Mouse (Mus musculus) heart, adult 2 months (tissue): Measurements from ENCODE around the gene Hmga1b. TPM values are rescaled to one million over a fixed set of nuclear protein-coding genes. Genes with fewer than 3 reads are reported as not detected.
"Not testable (repeated sequence)": the region's sequence is repeated elsewhere in the genome, so short reads cannot be mapped to it uniquely, and the experiment has no call there.

Experiments
- DNase-seq, 2 experiments: peaks; one replicate each; pipeline ENCODE4 v3.0.0; 2021
- H3K27ac ChIP-seq: fragments of 200-600 bp; 2 replicates; pipeline ENCODE4 v1.8.1; 2022
- H3K27me3 ChIP-seq: fragments of 200-500 bp; 2 replicates; pipeline ENCODE4 v1.6.1; 2012; ENCODE audit warnings: mild to moderate bottlenecking, low read length, inconsistent platforms, mixed read lengths; ENCODE audit not compliant: control insufficient read depth, insufficient read depth
- H3K36me3 ChIP-seq: fragments of 200-500 bp; 2 replicates; pipeline ENCODE4 v1.6.1; 2012; ENCODE audit warnings: low read length, inconsistent platforms; ENCODE audit not compliant: control insufficient read depth, insufficient read depth
- H3K4me1 ChIP-seq: fragments of 200-500 bp; 2 replicates; pipeline ENCODE4 v1.6.1; 2011; ENCODE audit warnings: low read length; ENCODE audit not compliant: control insufficient read depth, insufficient read depth
- H3K4me3 ChIP-seq: fragments of 200-600 bp; 2 replicates; pipeline ENCODE4 v1.8.1; 2022
- H3K79me2 ChIP-seq: fragments of 200-500 bp; replicated peaks from 2 replicates; pipeline ENCODE4 v1.6.1; 2012; ENCODE audit warnings: mild to moderate bottlenecking, inconsistent platforms, low read length, moderate library complexity, mixed read lengths; ENCODE audit not compliant: control insufficient read depth, insufficient read depth
- H3K9ac ChIP-seq: fragments of 200-500 bp; 2 replicates; pipeline ENCODE4 v1.6.1; 2012; ENCODE audit warnings: low read depth, mild to moderate bottlenecking, control low read depth, inconsistent platforms, low read length, mixed read lengths
- CTCF ChIP-seq: fragments of 200-600 bp; IDR thresholded peaks from 2 replicates; pipeline ENCODE4 v1.8.1; 2022; ENCODE audit warnings: antibody characterized with exemption, mild to moderate bottlenecking, moderate library complexity
- EP300 ChIP-seq: fragments of 200-500 bp; IDR thresholded peaks from 2 replicates; pipeline ENCODE4 v1.6.1; 2011; ENCODE audit warnings: low read depth, low read length, control low read depth; ENCODE audit not compliant: insufficient read depth
- POLR2A ChIP-seq: fragments of 200-500 bp; IDR thresholded peaks from 2 replicates; pipeline ENCODE4 v1.6.1; 2011; ENCODE audit warnings: mild to moderate bottlenecking, low read depth, low read length, control low read depth; ENCODE audit not compliant: insufficient read depth
- WGBS: fragments of 180-500 bp; shearing (Covaris S2); methylation state at CpG from one replicate; pipeline ENCODE4 v1.1.7; 2018; 5-methylcytosine and 5-hydroxymethylcytosine counted together
- intact Hi-C: fragments of 180-260 bp; cut with DNase I; formaldehyde crosslinking; loops from one replicate; pipeline ENCODE4 v1.15.1; 2025
- polyA plus RNA-seq: library from polyadenylated mRNA; depleted of rRNA; stranded (reverse); fragments of >200 nt; gene quantifications from 2 replicates; pipeline ENCODE4 v1.2.3, GENCODE M21; 2012
- total RNA-seq, 2 experiments: library from RNA; stranded (reverse); gene quantifications; 2 replicates each; pipeline ENCODE4 v1.2.3; 2021

Gene Hmga1b
- total and polyA plus RNA-seq, 3 experiments: 0.57 to 31.4 (median 24.5) TPM

DNA sequence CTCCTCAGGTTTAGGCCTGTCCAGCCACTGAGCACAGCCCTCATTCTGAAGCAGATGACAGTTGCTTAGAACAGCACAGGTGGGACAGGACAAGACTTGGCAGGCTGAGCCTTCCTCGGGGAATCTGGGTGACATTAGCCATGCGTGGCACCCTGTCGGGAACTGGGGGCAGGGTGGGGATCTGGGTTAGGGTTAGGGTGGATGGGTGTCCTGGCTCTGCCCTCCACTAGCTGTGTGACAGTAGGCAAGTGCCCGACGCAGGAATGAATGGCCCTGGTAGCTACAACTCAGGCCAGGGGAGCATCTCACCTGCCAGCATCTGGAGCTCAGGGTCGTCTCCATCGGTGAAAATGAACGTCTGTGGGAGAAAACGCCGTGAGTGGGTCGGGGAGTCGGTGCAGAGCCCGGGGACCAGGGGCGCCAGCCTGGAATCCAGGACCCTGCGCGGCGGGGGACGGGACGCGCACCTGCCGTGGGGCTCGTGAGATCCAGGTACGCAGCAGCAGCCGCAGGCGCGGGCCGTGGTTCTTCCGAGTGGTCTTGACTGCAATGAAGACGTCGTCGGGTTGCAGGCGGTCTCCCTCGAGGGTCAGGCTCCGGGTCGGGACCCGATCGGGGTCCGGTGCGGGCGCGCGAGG is 21.0 kb downstream of the Hmga1b start:
- intact Hi-C loops: no loop called here
- TF ChIP-seq CTCF (no peak), EP300 (no peak), POLR2A (no peak)
- Histone ChIP-seq H3K27ac (peak overlapping the region; percentile 88), H3K4me3 (peak overlapping the region; percentile 77), H3K36me3 (no peaks in the 10 kb centered on the region), H3K79me2 (peaks cover 2% of the 10 kb centered on the region; the same call in 1 of the 2 replicates), H3K27me3 (no peaks in the 10 kb centered on the region), H3K9ac (peak overlapping the region; percentile 99), H3K4me1 (peaks cover 7% of the 10 kb centered on the region)
- no peak for DNase-seq
- WGBS: 2% methylated on average over 42 of the region's 42 CpGs

DNA sequence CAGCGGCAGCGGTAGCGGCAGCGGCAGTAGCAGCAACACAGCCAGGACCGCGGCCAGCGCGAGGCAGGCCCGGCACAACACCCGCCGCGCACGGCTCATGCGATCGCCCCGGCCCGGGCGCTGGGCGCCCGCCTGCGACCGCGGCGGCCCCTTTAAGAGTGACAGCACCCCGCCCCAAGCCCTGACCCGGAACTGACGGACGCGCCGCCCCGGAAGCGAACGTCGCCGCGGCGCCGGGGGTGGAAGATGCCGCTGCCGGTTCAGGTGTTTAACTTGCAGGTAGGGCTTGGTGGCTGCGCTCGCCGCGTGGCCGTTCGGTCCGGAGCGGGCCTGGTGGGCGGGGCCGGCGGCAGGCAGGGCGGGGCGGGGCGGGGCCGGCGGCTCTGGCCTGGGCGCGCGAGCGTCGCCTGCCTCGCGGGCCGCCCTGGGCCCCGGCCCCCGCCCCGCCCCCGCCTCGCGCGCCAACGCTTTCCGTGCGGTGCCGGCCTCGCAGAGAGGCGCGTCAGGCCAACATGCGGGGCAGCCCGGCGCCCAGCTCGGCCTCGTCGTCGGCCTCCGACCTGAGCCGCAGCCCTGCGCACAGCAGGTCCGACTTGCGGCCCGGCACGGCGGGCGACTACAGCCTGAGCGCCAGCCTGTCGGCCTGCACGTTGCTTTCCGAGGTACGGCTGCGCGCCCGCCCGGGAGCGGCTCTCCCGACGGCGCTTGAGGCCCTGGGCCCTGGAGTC is 21.6 kb downstream of the Hmga1b start, which contains the start of the genes Rfng and Gps1:
Gene Rfng, minus strand, starts transcription at position 144 of the 728 bp plus-strand sequence.
Gene Gps1, plus strand, starts transcription at position 209 of the 728 bp plus-strand sequence.
- TF ChIP-seq EP300: no peak
- TF ChIP-seq POLR2A: no peak
- TF ChIP-seq CTCF: no peak
- Histone ChIP-seq H3K36me3 (no peaks in the 10 kb centered on the region), H3K9ac (peak within 1 kb of the TSS; percentile 99), H3K4me3 (peak within 1 kb of the TSS; percentile 77), H3K27ac (peak within 1 kb of the TSS; percentile 88), H3K79me2 (peaks cover 2% of the 10 kb centered on the region; the same call in 1 of the 2 replicates), H3K27me3 (no peaks in the 10 kb centered on the region), H3K4me1 (peaks cover 7% of the 10 kb centered on the region)
- intact Hi-C loops: no loop called here
- under 1% methylated on average over 86 of the region's 107 CpGs for WGBS
- DNase-seq: peak; percentile 90 to 92

DNA sequence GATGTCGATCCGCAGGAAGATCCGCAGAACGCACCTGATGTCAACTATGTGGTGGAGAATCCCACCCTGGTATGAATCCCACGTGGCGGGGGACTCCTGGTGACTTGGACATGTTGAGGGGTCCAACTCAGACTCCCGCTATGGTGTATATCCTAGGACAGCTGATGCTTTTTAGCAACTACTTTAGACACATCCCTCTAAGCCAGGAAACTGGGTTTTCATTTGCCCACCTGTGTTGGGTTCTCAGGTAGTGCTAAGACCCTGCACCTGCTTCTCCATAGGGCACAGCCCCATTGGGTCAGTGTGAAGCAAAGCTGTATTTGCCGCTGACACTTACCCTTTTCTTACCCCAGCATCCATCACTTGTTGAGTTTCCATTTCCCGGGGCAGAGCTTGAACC is 22.6 kb downstream of the Hmga1b start:
- Histone ChIP-seq H3K27ac (no peak overlapping the region), H3K36me3 (no peaks in the 10 kb centered on the region)
- 35% methylated on average over 9 of the region's 9 CpGs for WGBS

DNA sequence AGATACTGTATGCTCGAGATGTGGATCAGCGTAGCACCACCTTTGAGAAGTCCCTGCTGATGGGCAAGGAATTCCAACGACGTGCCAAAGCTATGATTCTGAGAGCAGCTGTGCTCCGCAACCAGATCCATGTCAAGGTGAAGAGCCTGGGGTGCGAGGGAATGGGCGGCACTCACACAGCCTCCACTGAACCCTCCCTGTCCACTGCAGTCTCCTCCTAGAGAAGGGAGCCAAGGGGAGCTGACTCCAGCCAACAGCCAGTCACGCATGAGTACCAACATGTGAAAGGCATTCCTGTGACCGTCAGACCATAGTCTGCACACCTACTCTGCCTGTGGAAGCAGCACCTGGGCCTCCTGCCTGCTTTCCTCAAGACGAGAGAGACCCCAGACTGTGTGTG is 25.9 kb downstream of the Hmga1b start:
- DNase-seq, H3K4me1 ChIP-seq, H3K4me3 ChIP-seq, H3K27ac ChIP-seq, H3K79me2 ChIP-seq, H3K27me3 ChIP-seq, H3K36me3 ChIP-seq, H3K9ac ChIP-seq, intact Hi-C loops: not testable (repeated sequence)
- 83% methylated on average over 10 of the region's 10 CpGs for whole genome bisulfite sequencing

More for the DNA sequence above, 22.6 kb downstream of the Hmga1b start:
- H3K9ac ChIP-seq: peak overlapping the region; percentile 99
- H3K79me2 ChIP-seq: peaks cover 2% of the 10 kb centered on the region; the same call in 1 of the 2 replicates
- TF ChIP-seq CTCF: no peak
- no peak for TF ChIP-seq POLR2A
- TF ChIP-seq EP300: no peak
- no peak for DNase-seq
- no peaks in the 10 kb centered on the region for H3K27me3 ChIP-seq
- peak overlapping the region; percentile 77 for H3K4me3 ChIP-seq
- intact Hi-C loops: no loop called here
- H3K4me1 ChIP-seq: peaks cover 7% of the 10 kb centered on the region

DNA sequence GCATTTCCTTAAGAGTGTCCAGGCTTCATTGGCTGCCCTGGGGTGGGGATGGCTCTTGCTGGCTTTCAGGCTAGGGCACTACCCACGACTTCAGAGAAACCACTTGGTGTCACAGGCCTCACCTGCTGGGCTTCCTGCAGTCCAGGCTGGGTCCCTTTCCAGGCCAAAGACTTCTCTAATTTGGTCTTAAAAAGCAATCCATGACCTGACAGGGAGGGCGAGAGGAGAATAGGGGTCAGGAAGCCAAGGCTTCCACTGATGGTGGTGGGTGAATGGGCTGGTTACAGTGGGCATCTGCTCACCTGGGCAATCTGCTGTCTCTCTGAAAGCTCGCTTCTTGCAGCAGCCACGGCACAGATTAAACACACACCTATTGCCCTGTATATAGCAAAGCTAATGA is 26.8 kb downstream of the Hmga1b start:
- no peak overlapping the region for H3K27ac ChIP-seq
- WGBS: 81% methylated on average over 4 of the region's 4 CpGs
- no peak overlapping the region for H3K4me3 ChIP-seq
- peaks cover 5% of the 10 kb centered on the region for H3K4me1 ChIP-seq
- H3K27me3 ChIP-seq: no peaks in the 10 kb centered on the region
- no peak overlapping the region for H3K9ac ChIP-seq
- H3K79me2 ChIP-seq: peaks cover 2% of the 10 kb centered on the region; the same call in 1 of the 2 replicates
- intact Hi-C loops: no loop called here
- no peak for TF ChIP-seq EP300
- TF ChIP-seq POLR2A: no peak
- TF ChIP-seq CTCF: no peak
- no peak for DNase-seq
- no peaks in the 10 kb centered on the region for H3K36me3 ChIP-seq

DNA sequence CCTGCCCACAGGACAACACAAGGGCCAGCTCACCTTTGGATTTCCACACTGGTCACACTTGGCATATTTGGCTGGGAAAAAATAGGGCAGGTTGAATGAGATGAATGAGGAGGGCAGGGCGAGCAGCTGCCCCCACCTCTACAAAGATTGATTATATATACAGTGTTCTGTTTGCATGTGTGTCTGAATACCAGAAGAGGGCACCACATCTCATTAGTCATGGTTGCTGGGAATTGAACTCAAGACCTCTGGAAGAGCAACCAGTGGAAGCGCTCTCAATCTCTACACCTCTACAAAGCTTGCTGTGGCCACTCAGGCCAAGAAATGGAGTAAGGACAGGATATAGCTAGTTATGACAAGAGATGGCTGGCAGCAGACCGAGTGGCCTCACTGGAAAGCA is 27.2 kb downstream of the Hmga1b start:
- 93% methylated on average over 3 of the region's 3 CpGs for whole genome bisulfite sequencing
- H3K79me2 ChIP-seq: no peaks in the 10 kb centered on the region
- H3K36me3 ChIP-seq: no peaks in the 10 kb centered on the region
- H3K4me1 ChIP-seq: peaks cover 5% of the 10 kb centered on the region
- intact Hi-C loops: no loop called here
- H3K27ac ChIP-seq: no peak overlapping the region
- H3K9ac ChIP-seq: no peak overlapping the region
- no peaks in the 10 kb centered on the region for H3K27me3 ChIP-seq
- TF ChIP-seq POLR2A (no peak), CTCF (peak; percentile 23; the same call in 1 of the 2 replicates)
- no peak overlapping the region for H3K4me3 ChIP-seq
- no peak for DNase-seq
